Mouse (Mus musculus) NIH3T3 (cell line): ENCODE measurements around the gene Ccpg1.

ENCODE experiments used
- DNase-seq: peaks from one replicate; pipeline ENCODE4 v3.0.0-alpha.2; 2012; ENCODE audit warnings: low read depth

The Ccpg1 gene

GRCm38 (mm10) chr9:73045711-73046110 is 60.5 kb downstream of the Ccpg1 start:
- DNase-seq = no peak

GRCm38 (mm10) chr9:73047906-73048305 is 62.7 kb downstream of the Ccpg1 start:
- DNase-seq = peak; percentile 7

- DNase-seq = no peak
These were observed 63.7 kb downstream of the Ccpg1 start for GRCm38 (mm10) chr9:73048927-73049326.

DNA sequence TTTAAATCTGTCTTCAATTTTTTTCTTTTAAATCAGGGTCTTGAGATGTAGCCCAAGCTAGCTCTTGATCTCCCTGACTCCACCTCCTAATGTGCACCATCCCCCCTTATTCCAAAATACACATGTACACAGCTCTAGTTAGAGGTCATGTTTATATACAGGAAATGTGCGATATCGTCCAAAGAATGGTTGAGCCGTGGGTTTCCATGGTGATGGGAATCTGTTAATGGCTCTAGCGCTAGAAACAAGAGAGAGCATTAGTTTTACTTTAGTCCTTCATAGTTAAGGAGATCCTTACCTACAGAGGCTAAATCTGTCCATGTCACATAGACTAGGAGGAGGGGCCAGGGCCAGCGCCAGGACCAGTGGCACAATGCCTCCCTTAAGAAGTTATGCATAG is 64.6 kb downstream of the Ccpg1 start:
- DNase-seq = no peak

- no peak for DNase-seq
These were observed 65.4 kb downstream of the Ccpg1 start for GRCm38 (mm10) chr9:73050606-73051005.

- DNase-seq = no peak
These were observed 70.2 kb downstream of the Ccpg1 start for GRCm38 (mm10) chr9:73055441-73055911.

DNA sequence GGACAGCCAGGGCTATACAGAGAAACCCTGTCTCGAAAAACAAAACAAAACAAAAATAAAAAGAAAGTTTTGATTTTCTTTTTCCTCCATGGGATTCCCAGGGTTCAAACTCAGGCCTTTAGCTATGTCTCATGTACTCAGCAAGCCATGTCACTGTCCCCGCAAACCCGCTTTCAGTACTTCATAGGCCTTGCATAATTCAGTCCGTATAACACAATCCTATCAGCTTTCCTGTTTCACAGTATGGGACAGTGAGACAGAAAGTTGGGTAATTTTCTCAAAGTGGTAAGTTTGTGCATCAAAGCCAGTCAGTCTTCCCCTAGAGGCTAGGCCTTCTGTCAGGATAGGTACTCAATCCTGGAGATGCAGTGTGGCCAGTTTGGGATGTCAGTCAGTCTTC is 74.0 kb downstream of the Ccpg1 start:
- DNase-seq = no peak

DNA sequence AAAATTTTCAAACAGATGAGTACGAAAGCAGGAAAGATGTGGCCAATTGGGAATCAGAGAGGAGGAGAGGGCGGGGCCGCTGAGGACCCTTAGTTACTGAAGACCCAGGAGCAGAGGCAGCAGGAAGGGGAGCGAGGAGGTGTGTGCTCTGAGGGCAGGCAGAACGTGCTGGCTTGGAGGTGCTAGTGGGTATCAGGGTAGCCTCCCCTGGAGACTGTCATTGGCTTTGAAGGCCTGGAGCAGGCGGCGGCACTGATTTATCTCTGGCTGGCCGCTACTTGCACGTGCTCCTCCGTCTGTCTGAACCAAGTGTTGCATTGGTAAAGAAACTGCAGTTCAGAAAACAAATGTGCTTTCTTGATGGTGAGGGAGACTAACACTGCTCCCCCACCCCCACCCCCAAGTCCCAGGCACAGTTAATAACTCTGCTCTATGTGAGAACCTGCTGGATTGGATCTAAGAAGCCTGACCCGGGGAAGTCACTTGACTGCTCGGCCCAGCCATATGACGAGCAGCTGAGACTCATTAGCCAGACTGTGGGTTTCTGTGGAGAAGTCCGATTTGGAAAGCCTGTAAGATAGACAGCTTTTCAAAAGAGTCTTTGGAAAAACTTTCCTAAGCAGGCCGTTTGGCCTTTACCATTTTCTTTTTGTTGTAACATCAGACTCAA is 78.5 kb downstream of the Ccpg1 start:
- DNase-seq = peak; percentile 17
